Mouse (Mus musculus) liver, embryonic 15.5 days (tissue): Measurements from ENCODE around the gene Taf9. TPM values are rescaled to one million over a fixed set of nuclear protein-coding genes. Genes with fewer than 3 reads are reported as not detected.

Source experiments
- ATAC-seq: fragments of 200-750 bp; cut with Nextera tagmentation; 2 replicates; pipeline ENCODE4 v1.8.0; 2017; ENCODE audit warnings: moderate number of reproducible peaks, mild to moderate bottlenecking, moderate library complexity; ENCODE audit not compliant: insufficient read depth
- H3K27ac ChIP-seq: fragments of 300-500 bp; sonication (generic); replicated peaks from 2 replicates; pipeline ENCODE4 v1.5.1; 2015; ENCODE audit warnings: mild to moderate bottlenecking, inconsistent platforms
- H3K27me3 ChIP-seq: fragments of 300-500 bp; sonication (generic); 2 replicates; pipeline ENCODE4 v1.6.1; 2015; ENCODE audit warnings: mild to moderate bottlenecking, inconsistent platforms
- H3K36me3 ChIP-seq: fragments of 300-500 bp; sonication (generic); replicated peaks from 2 replicates; pipeline ENCODE4 v1.6.1; 2015; ENCODE audit warnings: moderate library complexity, mild to moderate bottlenecking, inconsistent platforms
- H3K4me1 ChIP-seq: fragments of 300-500 bp; sonication (generic); replicated peaks from 2 replicates; pipeline ENCODE4 v1.6.1; 2015; ENCODE audit warnings: inconsistent platforms
- H3K4me2 ChIP-seq: fragments of 300-500 bp; sonication (generic); 2 replicates; pipeline ENCODE4 v1.6.1; 2015; ENCODE audit warnings: moderate library complexity, mild to moderate bottlenecking, inconsistent platforms
- H3K4me3 ChIP-seq: fragments of 300-500 bp; sonication (generic); replicated peaks from 2 replicates; pipeline ENCODE4 v1.5.1; 2015; ENCODE audit warnings: mild to moderate bottlenecking, inconsistent platforms
- H3K9ac ChIP-seq: fragments of 300-500 bp; sonication (generic); 2 replicates; pipeline ENCODE4 v1.6.1; 2015; ENCODE audit warnings: moderate library complexity, mild to moderate bottlenecking, inconsistent platforms
- H3K9me3 ChIP-seq: fragments of 300-500 bp; sonication (generic); replicated peaks from 2 replicates; pipeline ENCODE4 v1.6.1; 2016; ENCODE audit warnings: inconsistent platforms
- WGBS: fragments of 180-500 bp; shearing (Covaris S2); methylation state at CpG from one replicate; pipeline ENCODE4 v1.1.7; 2015; ENCODE audit warnings: mixed read lengths; ENCODE audit not compliant: insufficient replicate concordance; 5-methylcytosine and 5-hydroxymethylcytosine counted together
- polyA plus RNA-seq: library from polyadenylated mRNA; unstranded; fragments of >200 nt; fragmentation: Nextera tagmentation; extraction: Ambion mirVana; gene quantifications from 2 replicates; pipeline ENCODE4 v1.2.1, GENCODE M21; 2015

The Taf9 gene
- polyA plus RNA-seq, 1 experiment from 2014 or later = 12.4 TPM

DNA sequence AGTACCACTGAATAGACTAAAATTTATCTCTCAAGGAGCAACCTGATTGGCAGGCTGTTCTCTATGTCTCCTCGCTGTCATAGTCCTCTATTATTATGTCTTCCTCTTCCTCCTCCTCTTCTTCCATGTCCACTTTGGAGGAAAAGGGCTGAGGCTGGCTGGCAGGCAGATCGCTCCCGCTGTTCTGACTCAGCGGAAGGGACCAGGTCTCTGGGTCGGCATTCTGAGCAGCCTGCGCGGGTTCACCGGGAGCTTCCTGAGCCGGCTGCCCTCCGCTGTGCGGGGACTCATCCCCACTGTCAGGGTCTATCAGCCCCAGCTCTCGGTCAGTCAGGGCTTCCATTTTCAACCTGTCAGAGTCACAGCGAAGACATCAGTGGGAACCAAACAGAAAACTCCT is 33.8 kb upstream of the Taf9 start:
- ATAC-seq = no peak
- Histone ChIP-seq H3K27ac (no peak overlapping the region), H3K4me3 (no peak overlapping the region), H3K36me3 (peaks cover 41% of the 10 kb centered on the region), H3K9ac (no peak overlapping the region), H3K4me1 (peaks cover 9% of the 10 kb centered on the region), H3K9me3 (no peaks in the 10 kb centered on the region), H3K27me3 (peaks cover 8% of the 10 kb centered on the region), H3K4me2 (no peak overlapping the region)
- WGBS = 82% methylated on average over 13 of the region's 13 CpGs

DNA sequence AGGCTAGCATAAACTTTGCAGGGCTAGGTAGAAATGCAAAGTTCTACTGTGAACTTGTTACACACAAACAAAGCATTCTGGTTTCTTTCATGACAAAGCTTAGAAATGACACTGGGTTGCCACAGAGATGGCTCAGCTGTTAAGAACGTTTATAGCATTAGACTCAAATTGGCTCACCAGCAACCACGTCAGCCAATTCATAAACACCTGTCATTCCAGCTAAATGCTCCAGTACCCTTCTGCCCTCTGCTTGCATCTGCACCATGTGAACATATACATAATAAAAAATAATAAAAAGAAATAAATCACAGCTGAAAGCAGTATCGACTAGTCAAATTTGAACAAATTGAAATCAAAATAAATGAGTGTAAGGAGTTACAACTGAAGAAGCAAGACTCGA is 29.1 kb upstream of the Taf9 start:
- Histone ChIP-seq H3K27ac (no peak overlapping the region), H3K27me3 (no peaks in the 10 kb centered on the region), H3K4me1 (no peaks in the 10 kb centered on the region), H3K9ac (no peak overlapping the region), H3K4me3 (no peak overlapping the region), H3K9me3 (no peaks in the 10 kb centered on the region), H3K36me3 (peaks cover 75% of the 10 kb centered on the region), H3K4me2 (no peak overlapping the region)
- no peak for ATAC-seq
- 71% methylated on average over 4 of the region's 4 CpGs for WGBS

- H3K36me3 ChIP-seq = peaks cover 77% of the 10 kb centered on the region
These were observed 17.2 kb upstream of the Taf9 start for GRCm38 (mm10) chr13:100634106-100634691.

DNA sequence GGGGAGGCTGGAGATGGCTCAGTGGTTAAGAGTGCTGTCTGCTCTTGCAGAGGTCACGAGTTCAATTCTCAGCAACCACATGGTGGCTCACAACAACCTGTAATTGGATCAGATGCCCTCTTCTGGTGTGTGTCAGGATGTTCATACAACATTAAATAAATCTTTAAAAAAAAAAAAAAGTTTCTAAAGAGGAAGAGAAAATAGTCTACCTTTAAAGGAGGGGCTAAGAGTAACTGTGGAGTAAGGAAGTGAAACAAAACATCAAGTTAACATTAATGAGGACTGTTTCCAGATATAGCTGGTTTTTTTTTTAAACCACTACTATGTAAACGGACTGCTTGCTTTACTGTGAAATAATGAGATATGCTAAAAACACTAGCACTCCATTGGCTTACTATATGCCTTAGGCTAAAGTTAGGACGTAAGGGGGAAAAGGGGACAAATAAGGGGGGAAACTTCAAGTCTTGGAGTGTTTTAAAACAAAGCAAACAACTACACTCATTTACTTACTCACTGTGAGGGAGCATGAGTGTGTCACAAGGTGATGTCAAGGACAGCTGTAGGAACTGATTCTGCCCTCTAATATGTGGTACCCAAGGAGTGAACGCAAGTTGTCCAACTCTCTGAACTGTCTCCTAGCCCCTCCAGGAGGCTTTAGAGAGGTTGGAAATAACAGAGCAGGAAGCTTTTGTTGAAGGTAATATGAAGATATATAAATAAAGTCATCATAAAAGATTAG is 8.7 kb upstream of the Taf9 start:
- H3K4me1 ChIP-seq = no peaks in the 10 kb centered on the region
- 72% methylated on average over 4 of the region's 4 CpGs for WGBS
- no peak overlapping the region for H3K4me3 ChIP-seq
- no peaks in the 10 kb centered on the region for H3K9me3 ChIP-seq
- no peaks in the 10 kb centered on the region for H3K27me3 ChIP-seq
- H3K9ac ChIP-seq = no peak overlapping the region
- no peak for ATAC-seq
- peaks cover 87% of the 10 kb centered on the region for H3K36me3 ChIP-seq
- H3K27ac ChIP-seq = no peak overlapping the region
- no peak overlapping the region for H3K4me2 ChIP-seq

More at GRCm38 (mm10) chr13:100634106-100634691, 17.2 kb upstream of the Taf9 start:
- Histone ChIP-seq H3K27ac (no peak overlapping the region), H3K27me3 (no peaks in the 10 kb centered on the region), H3K4me3 (no peak overlapping the region), H3K9ac (no peak overlapping the region), H3K4me1 (no peaks in the 10 kb centered on the region), H3K9me3 (no peaks in the 10 kb centered on the region), H3K4me2 (no peak overlapping the region)
- WGBS = 46% methylated on average over 3 of the region's 3 CpGs
- ATAC-seq = no peak

GRCm38 (mm10) chr13:100648223-100648622 is 3.2 kb upstream of the Taf9 start:
- ATAC-seq = no peak
- H3K27ac ChIP-seq = no peak overlapping the region
- no peak overlapping the region for H3K9ac ChIP-seq
- no peaks in the 10 kb centered on the region for H3K27me3 ChIP-seq
- no peak overlapping the region for H3K4me3 ChIP-seq
- 77% methylated on average over 8 of the region's 8 CpGs for WGBS
- H3K4me1 ChIP-seq = peaks cover 22% of the 10 kb centered on the region
- H3K9me3 ChIP-seq = no peaks in the 10 kb centered on the region
- H3K4me2 ChIP-seq = no peak overlapping the region; the same call in 1 of the 2 replicates
- peaks cover 49% of the 10 kb centered on the region for H3K36me3 ChIP-seq

DNA sequence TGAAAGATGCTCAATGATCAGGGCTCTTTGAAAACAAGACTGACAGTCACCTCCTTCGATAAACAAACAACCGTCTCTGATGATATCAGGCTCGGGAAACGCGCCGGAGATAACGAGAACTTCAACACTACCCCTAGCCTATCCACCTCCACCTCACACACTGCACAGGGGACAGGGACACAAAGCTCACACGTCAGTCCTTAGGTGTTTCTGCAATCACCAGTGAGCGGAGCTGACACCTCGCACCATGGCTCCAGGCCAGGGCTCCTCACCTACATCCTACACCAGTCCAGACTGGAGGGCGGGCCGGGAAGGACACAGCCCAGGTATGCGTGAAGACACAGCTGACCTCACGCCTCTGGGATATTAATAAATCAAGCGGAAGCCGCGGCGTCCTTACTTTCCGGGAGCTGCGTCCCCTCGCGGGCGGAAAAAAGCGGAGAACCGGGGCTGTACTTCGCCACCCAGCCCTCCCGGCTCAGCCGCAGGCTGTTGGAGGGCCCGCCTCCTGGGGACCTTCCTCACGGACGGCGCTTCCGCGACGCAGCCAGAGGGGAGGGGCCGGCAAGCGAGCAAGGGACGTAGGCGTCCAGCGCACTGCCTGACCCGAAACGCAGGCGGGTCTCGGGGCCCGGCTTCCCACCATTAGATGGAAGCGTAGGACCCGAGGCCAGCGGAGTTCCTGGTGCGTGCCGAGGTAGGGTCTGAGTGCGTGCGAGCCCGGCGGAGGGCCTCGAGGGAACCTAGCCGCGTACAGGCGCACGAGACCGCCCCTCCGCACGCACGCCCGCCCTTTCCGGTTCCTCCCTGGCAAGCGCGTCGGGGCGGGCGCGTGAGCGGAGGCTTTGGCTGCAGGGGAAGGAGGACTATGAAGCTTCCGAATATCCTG is 585 bp upstream of the Taf9 start, which contains the start of the genes Ak6 and Rad17:
Gene Ak6 (plus strand): TSS at position 430 of the 889 bp plus-strand sequence.
Gene Rad17 (minus strand): TSS at position 502 of the 889 bp plus-strand sequence.
- peak; percentile 97 for ATAC-seq
- Histone ChIP-seq H3K9ac (peak within 1 kb of the TSS; percentile 88), H3K27me3 (no peaks in the 10 kb centered on the region), H3K27ac (peak within 1 kb of the TSS; percentile 88), H3K9me3 (no peaks in the 10 kb centered on the region), H3K4me3 (peak within 1 kb of the TSS; percentile 72), H3K4me1 (peaks cover 30% of the 10 kb centered on the region), H3K36me3 (peaks cover 40% of the 10 kb centered on the region), H3K4me2 (peak within 1 kb of the TSS; percentile 84)
- WGBS = under 1% methylated on average over 72 of the region's 73 CpGs

GRCm38 (mm10) chr13:100658091-100658490 is 6.7 kb downstream of the Taf9 start:
- no peaks in the 10 kb centered on the region for H3K9me3 ChIP-seq
- no peak overlapping the region for H3K27ac ChIP-seq
- H3K4me3 ChIP-seq = no peak overlapping the region
- no peak for ATAC-seq
- H3K27me3 ChIP-seq = no peaks in the 10 kb centered on the region
- WGBS = 87% methylated on average over 5 of the region's 5 CpGs
- H3K9ac ChIP-seq = no peak overlapping the region
- no peak overlapping the region for H3K4me2 ChIP-seq
- peaks cover 32% of the 10 kb centered on the region for H3K36me3 ChIP-seq
- H3K4me1 ChIP-seq = peaks cover 9% of the 10 kb centered on the region

GRCm38 (mm10) chr13:100659864-100660456 is 8.6 kb downstream of the Taf9 start:
- Histone ChIP-seq H3K27ac (no peak overlapping the region), H3K36me3 (peaks cover 30% of the 10 kb centered on the region), H3K4me1 (no peaks in the 10 kb centered on the region), H3K4me2 (no peak overlapping the region), H3K9me3 (no peaks in the 10 kb centered on the region), H3K9ac (no peak overlapping the region), H3K27me3 (no peaks in the 10 kb centered on the region), H3K4me3 (no peak overlapping the region)
- no peak for ATAC-seq
- 32% methylated on average over 4 of the region's 4 CpGs for WGBS

DNA sequence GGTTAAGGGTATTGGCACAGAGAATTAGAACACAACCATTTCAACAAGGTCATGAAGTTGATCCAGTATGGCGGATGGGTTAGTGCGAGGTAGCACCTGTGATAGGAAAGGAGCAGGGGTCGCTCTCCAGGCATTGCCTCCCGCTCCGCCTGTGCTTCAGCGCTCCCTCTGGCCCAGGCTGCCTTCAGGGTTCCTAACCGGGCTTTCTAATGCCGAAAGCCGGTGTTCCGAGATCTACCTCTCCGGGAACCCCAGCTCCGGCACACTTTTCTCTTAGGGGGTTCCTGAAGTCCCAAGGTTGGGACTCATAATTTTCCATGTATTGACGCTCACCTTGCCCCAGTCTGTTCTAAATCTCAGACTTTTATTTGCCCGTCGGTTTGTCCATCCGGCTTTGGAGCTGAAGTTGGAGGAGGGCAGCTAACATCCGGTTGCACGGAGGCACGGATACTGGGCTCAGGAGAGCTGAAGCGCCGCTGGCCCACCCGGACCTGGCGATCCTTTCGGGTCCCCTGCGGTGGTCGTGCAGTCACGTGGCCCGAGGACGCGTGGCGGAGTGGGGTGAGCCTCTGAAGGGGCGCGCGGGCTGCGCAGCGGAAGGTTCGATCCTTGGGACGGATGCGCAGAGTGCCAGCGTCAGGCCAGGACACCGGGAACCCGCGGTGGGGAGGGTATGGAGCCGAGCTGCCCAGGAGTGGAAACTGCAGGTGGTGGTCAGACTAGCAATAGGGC is 18.1 kb downstream of the Taf9 start, which contains the start of gene Ccdc125:
Gene Ccdc125 (plus strand): TSS at position 427 of the 732 bp plus-strand sequence.
- H3K4me2 ChIP-seq = peak within 1 kb of the TSS; percentile 78
- H3K9me3 ChIP-seq = no peaks in the 10 kb centered on the region
- peaks cover 17% of the 10 kb centered on the region; the same call in 1 of the 2 replicates for H3K4me1 ChIP-seq
- H3K27ac ChIP-seq = peak within 1 kb of the TSS; percentile 75
- H3K36me3 ChIP-seq = peaks cover 12% of the 10 kb centered on the region
- under 1% methylated on average over 44 of the region's 44 CpGs for whole genome bisulfite sequencing
- H3K4me3 ChIP-seq = peak within 1 kb of the TSS; percentile 63
- H3K9ac ChIP-seq = peak within 1 kb of the TSS; percentile 52
- peaks cover 14% of the 10 kb centered on the region; the same call in 1 of the 2 replicates for H3K27me3 ChIP-seq
- peak; percentile 32; the same call in 1 of the 2 replicates for ATAC-seq

GRCm38 (mm10) chr13:100670181-100670741 is 18.9 kb downstream of the Taf9 start:
- Histone ChIP-seq H3K9me3 (no peaks in the 10 kb centered on the region), H3K4me3 (peak overlapping the region; percentile 63), H3K36me3 (peaks cover 12% of the 10 kb centered on the region), H3K4me1 (peaks cover 17% of the 10 kb centered on the region; the same call in 1 of the 2 replicates), H3K27ac (peak overlapping the region; percentile 75), H3K9ac (peak overlapping the region; percentile 52; the same call in 1 of the 2 replicates), H3K4me2 (peak overlapping the region; percentile 78), H3K27me3 (peaks cover 14% of the 10 kb centered on the region; the same call in 1 of the 2 replicates)
- ATAC-seq = no peak
- 8% methylated on average over 9 of the region's 9 CpGs for WGBS
